Mouse (Mus musculus): Measurements from ENCODE around the gene Rhbdf1. TPM values are rescaled to one million over a fixed set of nuclear protein-coding genes. Genes with fewer than 3 reads are reported as not detected.

Rhbdf1 gene
- 21.3 and 23.8 TPM in 2 replicates for polyA plus RNA-seq (2015; fragmentation: Nextera tagmentation; extraction: Ambion mirVana)

DNA sequence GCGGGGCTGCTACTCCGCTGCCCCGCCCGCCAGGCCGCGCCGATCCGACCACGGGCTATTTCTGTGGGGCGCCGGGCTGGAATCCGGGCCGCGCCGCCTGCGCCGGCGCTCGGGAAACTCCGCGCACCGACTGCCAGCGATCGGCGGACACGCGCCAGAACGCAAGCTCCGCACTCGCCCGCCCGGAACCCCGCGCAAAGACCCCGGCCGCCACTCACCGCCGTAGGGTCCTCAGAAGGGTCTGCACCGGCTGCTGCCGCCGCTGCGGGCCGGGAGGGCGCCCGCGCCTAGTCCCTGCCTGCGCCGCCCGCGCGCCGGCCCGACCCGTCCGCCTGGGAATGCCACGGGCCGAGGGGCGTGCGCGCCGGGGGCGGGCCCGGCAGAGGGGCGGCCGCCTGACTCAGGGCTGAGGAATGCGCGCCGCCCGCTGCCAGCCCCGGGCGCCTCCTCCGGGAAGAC, at the start of gene Rhbdf1:
Gene Rhbdf1, minus strand, starts transcription at position 350 of the 459 bp plus-strand sequence.
- Histone ChIP-seq H3K4me1 (peaks cover 33% of the 10 kb centered on the region), H3K36me3 (replicated peaks) (no peaks in the 10 kb centered on the region), H3K4me3 (peak within 1 kb of the TSS; percentile 65), H3K9ac (peak within 1 kb of the TSS; percentile 62), H3K4me2 (peak within 1 kb of the TSS; percentile 98), H3K9me3 (no peaks in the 10 kb centered on the region), H3K27me3 (replicated peaks) (peaks cover 39% of the 10 kb centered on the region), H3K27ac (peak within 1 kb of the TSS; percentile 67)
- ATAC-seq (replicated peaks): 0 out of 2 replicates have a peak, but pooled peaks have one; percentile 7
- under 1% methylated on average over 55 of the region's 72 CpGs for WGBS

DNA sequence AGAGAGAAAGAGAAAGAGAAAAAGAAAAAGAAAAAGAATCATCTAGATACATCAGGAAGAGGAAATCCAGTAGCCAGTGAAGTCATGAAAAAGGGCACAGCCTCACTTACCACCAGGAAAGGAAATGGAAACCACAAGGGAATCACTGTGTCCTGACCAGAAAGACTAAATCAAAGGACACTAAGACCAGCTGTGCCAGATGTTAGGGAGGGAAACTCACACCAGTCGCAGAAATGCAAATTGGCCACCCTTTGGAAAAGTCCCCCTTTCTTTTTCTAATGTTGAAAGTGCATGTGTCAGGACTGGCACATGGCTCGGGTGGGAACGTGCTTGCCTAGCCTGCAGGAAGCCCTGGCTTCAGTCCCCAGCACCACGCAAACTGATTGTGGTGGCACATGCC, 49.1 kb upstream of the Rhbdf1 start:
- H3K27me3 ChIP-seq (replicated peaks): no peaks in the 10 kb centered on the region
- H3K36me3 ChIP-seq (replicated peaks): no peaks in the 10 kb centered on the region
- WGBS: 55% methylated on average over 4 of the region's 4 CpGs
- H3K4me2 ChIP-seq: no peak overlapping the region
- no peak overlapping the region for H3K9ac ChIP-seq
- H3K4me3 ChIP-seq: no peak overlapping the region
- ATAC-seq (replicated peaks): no peak
- H3K4me1 ChIP-seq: peaks cover 11% of the 10 kb centered on the region
- H3K27ac ChIP-seq: no peak overlapping the region
- no peaks in the 10 kb centered on the region for H3K9me3 ChIP-seq

DNA sequence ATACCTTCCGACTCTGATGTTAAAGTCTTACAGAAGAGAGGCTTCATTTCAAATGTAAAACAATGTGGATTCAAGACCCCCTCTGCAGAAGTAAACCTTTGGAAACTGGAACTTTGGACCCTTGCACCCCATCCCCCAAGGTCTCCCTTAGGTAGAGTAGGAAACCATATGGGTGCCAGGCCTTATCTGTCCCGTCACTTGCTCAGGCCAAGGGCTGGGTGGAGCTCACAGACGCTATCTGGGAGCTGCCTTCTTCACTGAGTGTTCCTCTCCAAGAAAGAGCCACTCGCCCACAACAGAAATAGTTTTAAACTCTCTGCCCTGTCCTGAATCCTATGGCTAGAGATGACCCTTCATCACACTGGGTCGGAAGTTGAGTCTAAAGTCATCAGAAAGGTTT, 46.9 kb upstream of the Rhbdf1 start:
- no peaks in the 10 kb centered on the region for H3K36me3 ChIP-seq (replicated peaks)
- ATAC-seq (replicated peaks): no peak
- H3K9me3 ChIP-seq: no peaks in the 10 kb centered on the region
- no peak overlapping the region for H3K4me2 ChIP-seq
- H3K27ac ChIP-seq: no peak overlapping the region
- no peak overlapping the region for H3K9ac ChIP-seq
- H3K4me3 ChIP-seq: no peak overlapping the region
- H3K4me1 ChIP-seq: peaks cover 14% of the 10 kb centered on the region
- 83% methylated on average over 5 of the region's 5 CpGs for WGBS
- H3K27me3 ChIP-seq (replicated peaks): no peaks in the 10 kb centered on the region

DNA sequence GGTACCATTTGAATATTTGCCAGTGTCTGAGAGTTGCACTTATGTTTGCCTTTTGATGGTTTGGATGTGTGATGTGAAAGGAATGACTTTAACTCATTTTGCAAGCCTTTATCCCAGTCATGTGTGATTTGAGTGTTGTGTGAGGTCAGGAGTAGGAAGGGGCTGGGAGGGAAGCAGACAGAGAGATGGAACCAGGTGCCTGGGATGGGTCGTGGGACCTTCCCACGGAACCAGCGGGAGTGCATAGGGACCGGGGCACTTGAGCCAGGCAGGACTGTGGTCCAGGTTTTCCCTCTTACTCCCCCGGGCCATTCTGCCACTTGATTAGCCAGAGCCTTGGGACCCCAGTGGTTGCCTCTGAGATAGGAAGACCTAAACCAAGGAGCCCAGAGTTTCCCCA, 45.9 kb upstream of the Rhbdf1 start:
- peak overlapping the region; percentile 53 for H3K4me3 ChIP-seq
- H3K36me3 ChIP-seq (replicated peaks): no peaks in the 10 kb centered on the region
- H3K27ac ChIP-seq: peak overlapping the region; percentile 93; the same call in 1 of the 2 replicates
- H3K9me3 ChIP-seq: no peaks in the 10 kb centered on the region
- 23% methylated on average over 5 of the region's 5 CpGs for WGBS
- peak overlapping the region; percentile 54 for H3K4me2 ChIP-seq
- ATAC-seq (replicated peaks): peak; percentile 62
- peaks cover 14% of the 10 kb centered on the region for H3K4me1 ChIP-seq
- no peaks in the 10 kb centered on the region for H3K27me3 ChIP-seq (replicated peaks)
- H3K9ac ChIP-seq: peak overlapping the region; percentile 42

DNA sequence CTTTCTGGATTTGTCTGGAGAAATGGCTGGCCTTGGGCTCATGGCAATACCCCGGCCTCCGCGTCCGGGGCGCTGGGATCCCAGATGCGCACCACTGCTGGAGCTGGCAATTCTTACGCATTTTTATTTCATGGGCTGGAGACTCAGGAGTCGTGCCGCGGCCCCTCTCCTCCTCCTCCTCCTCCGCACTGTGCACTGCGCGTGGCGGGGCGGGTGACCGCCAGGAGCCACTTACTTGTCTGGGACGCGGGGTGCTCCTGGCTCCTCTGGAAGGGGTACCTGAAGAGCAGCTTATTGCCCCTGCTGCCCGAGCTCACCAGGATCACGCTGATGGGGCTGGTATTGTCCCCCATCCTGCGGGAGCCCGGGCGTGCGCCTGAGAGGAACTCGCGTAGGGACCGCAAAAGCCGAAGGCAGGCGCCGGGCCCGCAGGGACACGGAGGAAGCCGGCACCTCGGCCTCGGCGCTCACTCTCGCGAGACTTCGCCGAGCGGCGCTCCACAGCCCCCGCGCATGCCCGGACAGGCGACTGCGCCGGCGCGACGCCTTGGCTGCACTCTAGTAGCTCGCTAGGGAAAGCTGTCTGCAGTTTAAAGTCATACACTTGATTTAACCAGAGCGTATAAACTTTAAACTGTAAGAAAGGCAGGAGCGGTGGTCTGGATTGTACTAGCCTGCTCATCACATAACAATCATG, 45.2 kb upstream of the Rhbdf1 start, which contains the start of gene Nprl3:
Gene Nprl3, minus strand, starts transcription at position 520 of the 697 bp plus-strand sequence.
- peak within 1 kb of the TSS; percentile 93 for H3K27ac ChIP-seq
- H3K9ac ChIP-seq: peak within 1 kb of the TSS; percentile 79
- ATAC-seq (replicated peaks): peak; percentile 99
- peak within 1 kb of the TSS; percentile 53 for H3K4me3 ChIP-seq
- no peaks in the 10 kb centered on the region for H3K9me3 ChIP-seq
- H3K4me2 ChIP-seq: peak within 1 kb of the TSS; percentile 54
- under 1% methylated on average over 49 of the region's 54 CpGs for WGBS
- peaks cover 14% of the 10 kb centered on the region for H3K4me1 ChIP-seq
- no peaks in the 10 kb centered on the region for H3K36me3 ChIP-seq (replicated peaks)
- H3K27me3 ChIP-seq (replicated peaks): no peaks in the 10 kb centered on the region

DNA sequence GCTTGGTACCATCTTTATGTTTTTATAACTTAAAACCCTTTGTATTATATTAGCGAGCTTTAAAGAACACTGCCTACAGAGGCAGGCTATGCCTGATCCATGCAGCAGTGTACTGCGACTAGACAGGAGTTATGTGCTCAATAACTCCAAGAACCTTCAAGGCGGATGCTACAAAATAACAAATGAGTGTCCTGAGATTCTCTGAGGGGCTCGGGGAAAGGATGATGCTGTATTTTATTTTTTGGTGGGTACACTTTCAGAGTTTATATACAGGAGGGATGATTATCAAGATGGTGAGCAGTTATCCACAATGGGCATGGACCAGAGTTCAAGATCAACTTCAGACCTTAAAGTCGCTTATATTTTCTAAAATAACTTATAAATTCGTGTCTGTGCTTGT, 44.7 kb upstream of the Rhbdf1 start:
- peak overlapping the region; percentile 93 for H3K27ac ChIP-seq
- peaks cover 14% of the 10 kb centered on the region for H3K4me1 ChIP-seq
- WGBS: 28% methylated on average over 6 of the region's 6 CpGs
- ATAC-seq (replicated peaks): 0 out of 2 replicates have a peak, but pooled peaks have one; percentile 0
- no peaks in the 10 kb centered on the region for H3K36me3 ChIP-seq (replicated peaks)
- H3K9ac ChIP-seq: peak overlapping the region; percentile 79
- H3K4me2 ChIP-seq: peak overlapping the region; percentile 54
- H3K27me3 ChIP-seq (replicated peaks): no peaks in the 10 kb centered on the region
- no peaks in the 10 kb centered on the region for H3K9me3 ChIP-seq
- H3K4me3 ChIP-seq: peak overlapping the region; percentile 53

DNA sequence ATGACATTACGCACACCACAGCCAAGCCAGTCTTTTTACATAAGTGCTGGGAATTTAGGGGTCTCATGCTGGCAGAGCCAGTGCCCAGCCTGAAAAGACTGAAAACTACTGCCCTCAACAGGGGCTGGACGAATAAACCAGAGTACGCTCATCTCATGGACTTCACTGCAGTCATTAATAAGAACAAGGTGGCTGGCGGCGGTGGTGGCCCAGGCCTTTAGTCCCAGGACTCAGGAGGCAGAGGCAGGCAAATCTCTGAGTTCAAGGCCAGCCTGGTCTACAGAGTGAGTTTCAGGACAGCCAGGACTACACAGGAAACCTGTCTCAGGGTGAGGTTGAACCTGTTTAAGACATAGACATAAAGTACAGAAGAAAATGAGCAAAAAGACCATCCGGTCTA, 44.1 kb upstream of the Rhbdf1 start:
- no peaks in the 10 kb centered on the region for H3K27me3 ChIP-seq (replicated peaks)
- H3K9ac ChIP-seq: no peak overlapping the region
- no peaks in the 10 kb centered on the region for H3K9me3 ChIP-seq
- no peak overlapping the region for H3K27ac ChIP-seq
- no peaks in the 10 kb centered on the region for H3K36me3 ChIP-seq (replicated peaks)
- peaks cover 14% of the 10 kb centered on the region for H3K4me1 ChIP-seq
- no peak overlapping the region for H3K4me3 ChIP-seq
- no peak for ATAC-seq (replicated peaks)
- no peak overlapping the region for H3K4me2 ChIP-seq
- WGBS: 93% methylated on average over 6 of the region's 6 CpGs

DNA sequence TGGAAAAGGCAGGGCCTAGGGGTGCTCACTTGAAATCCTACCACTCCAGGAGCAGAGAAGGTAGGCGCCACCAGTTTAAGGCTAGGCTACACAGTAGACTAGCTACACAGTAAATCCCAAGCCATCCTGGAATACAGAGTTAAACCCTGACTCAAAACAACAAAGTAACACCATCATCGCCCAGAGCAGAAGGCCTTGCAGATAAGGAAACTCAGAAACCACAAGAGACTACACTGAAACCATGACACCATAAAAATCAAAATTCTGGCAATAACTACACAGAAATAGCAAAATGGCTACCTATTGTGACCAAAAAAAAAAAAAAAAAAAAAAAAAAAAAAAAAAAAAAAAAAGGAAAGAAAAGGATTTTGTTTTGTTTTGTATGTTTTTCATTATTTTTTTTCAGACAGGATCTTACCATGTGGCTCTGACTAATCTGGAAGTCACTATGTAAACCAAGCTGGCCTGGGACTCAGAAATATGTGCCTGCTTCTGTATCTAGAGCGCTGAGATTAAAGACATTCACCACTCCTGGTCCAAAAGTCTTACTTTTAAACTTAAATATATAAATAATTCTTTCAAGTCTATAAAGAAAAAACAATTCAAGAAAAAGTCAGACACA, 43.1 kb upstream of the Rhbdf1 start:
- no peak overlapping the region for H3K27ac ChIP-seq
- H3K27me3 ChIP-seq (replicated peaks): no peaks in the 10 kb centered on the region
- ATAC-seq (replicated peaks): no peak
- no peak overlapping the region for H3K9ac ChIP-seq
- no peaks in the 10 kb centered on the region for H3K36me3 ChIP-seq (replicated peaks)
- peaks cover 14% of the 10 kb centered on the region for H3K4me1 ChIP-seq
- no peak overlapping the region for H3K4me3 ChIP-seq
- no peak overlapping the region for H3K4me2 ChIP-seq
- H3K9me3 ChIP-seq: no peaks in the 10 kb centered on the region
- 93% methylated on average over 3 of the region's 3 CpGs for WGBS

DNA sequence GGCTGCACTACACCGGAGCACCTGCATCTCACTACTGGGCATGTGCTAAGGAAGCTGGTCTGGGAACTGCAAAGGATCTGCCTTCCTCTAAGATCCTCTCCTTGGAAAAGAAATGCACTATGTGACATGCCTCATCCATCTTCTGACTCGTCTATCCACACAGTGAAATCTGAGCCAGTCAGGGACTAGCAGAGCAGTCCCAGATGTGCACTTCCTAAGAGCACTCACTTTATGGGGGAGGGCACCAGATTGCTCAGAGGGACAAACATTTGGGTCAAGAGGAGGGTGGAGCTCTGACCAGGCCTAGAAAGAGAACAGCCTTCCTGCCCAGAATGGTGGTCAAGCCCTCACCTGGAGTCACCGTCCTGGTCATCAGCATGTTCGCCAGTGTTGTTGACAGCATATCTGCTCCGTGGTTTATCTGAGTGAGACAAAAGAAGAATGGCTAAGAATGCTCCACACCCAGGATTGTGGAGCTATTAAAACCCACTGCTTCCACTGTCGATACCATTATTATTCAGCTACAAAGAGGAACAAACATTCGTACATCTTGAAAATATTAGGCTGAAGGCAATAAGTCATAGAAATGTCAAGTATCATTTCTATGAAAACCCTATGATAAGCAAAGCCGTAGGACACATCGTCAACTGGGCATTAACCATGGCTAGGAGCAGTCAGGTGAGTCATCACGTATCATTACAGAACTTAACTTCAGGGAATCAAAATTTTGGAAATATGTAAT, 40.7 kb upstream of the Rhbdf1 start:
- H3K27me3 ChIP-seq (replicated peaks): no peaks in the 10 kb centered on the region
- ATAC-seq (replicated peaks): no peak
- H3K27ac ChIP-seq: no peak overlapping the region
- H3K36me3 ChIP-seq (replicated peaks): no peaks in the 10 kb centered on the region
- 90% methylated on average over 10 of the region's 10 CpGs for WGBS
- no peak overlapping the region for H3K4me3 ChIP-seq
- no peaks in the 10 kb centered on the region for H3K9me3 ChIP-seq
- H3K9ac ChIP-seq: no peak overlapping the region
- H3K4me1 ChIP-seq: peaks cover 9% of the 10 kb centered on the region
- no peak overlapping the region for H3K4me2 ChIP-seq

DNA sequence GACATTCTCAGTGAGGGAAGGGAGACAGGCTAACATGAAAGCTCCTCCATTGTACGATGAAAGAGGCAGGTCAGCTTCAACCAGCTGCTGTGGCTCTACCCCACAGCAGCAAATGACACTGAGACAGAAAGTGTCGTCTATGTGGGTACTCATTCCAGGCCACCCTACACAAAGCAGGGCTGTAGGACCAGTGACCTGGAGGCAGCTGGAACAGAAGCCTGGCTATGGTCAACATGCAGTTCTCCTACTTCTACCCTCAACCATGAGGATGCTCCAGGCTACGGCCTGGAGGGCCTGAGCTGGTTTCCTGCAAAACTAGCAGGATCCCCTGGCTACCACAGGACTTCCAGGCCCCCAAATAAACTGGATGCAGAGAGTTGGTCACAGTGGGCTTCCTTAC, 34.5 kb upstream of the Rhbdf1 start:
- no peaks in the 10 kb centered on the region for H3K4me1 ChIP-seq
- no peak overlapping the region for H3K4me3 ChIP-seq
- no peak overlapping the region for H3K4me2 ChIP-seq
- no peak overlapping the region for H3K27ac ChIP-seq
- H3K36me3 ChIP-seq (replicated peaks): no peaks in the 10 kb centered on the region; the same call in 1 of the 2 replicates
- no peaks in the 10 kb centered on the region for H3K9me3 ChIP-seq
- 93% methylated on average over 3 of the region's 3 CpGs for WGBS
- no peak for ATAC-seq (replicated peaks)
- H3K9ac ChIP-seq: no peak overlapping the region
- no peaks in the 10 kb centered on the region for H3K27me3 ChIP-seq (replicated peaks)

DNA sequence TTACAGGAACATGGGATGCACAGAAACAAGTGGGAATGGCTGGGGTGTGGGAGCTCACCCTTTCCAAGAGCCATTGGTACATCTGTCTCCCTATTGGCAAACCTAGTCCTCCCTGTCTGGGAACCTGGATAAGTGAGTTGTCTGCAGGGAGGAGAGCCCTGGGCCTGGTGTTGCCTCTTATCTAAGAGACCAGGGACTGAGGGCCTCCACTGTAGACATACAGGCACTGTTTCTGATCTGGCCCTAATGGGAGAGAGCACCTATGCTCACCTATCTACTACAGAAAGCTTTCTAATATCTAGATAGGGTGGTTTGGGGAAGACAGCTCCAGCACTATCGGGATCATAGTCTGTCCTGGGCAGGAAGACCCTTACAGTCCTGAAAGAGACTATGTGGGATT, 34.0 kb upstream of the Rhbdf1 start:
- ATAC-seq (replicated peaks): no peak
- H3K36me3 ChIP-seq (replicated peaks): no peaks in the 10 kb centered on the region; the same call in 1 of the 2 replicates
- 95% methylated on average over 1 of the region's 1 CpGs for WGBS
- H3K4me2 ChIP-seq: no peak overlapping the region
- no peak overlapping the region for H3K4me3 ChIP-seq
- H3K27ac ChIP-seq: no peak overlapping the region
- no peak overlapping the region for H3K9ac ChIP-seq
- no peaks in the 10 kb centered on the region for H3K9me3 ChIP-seq
- H3K27me3 ChIP-seq (replicated peaks): no peaks in the 10 kb centered on the region
- H3K4me1 ChIP-seq: no peaks in the 10 kb centered on the region

DNA sequence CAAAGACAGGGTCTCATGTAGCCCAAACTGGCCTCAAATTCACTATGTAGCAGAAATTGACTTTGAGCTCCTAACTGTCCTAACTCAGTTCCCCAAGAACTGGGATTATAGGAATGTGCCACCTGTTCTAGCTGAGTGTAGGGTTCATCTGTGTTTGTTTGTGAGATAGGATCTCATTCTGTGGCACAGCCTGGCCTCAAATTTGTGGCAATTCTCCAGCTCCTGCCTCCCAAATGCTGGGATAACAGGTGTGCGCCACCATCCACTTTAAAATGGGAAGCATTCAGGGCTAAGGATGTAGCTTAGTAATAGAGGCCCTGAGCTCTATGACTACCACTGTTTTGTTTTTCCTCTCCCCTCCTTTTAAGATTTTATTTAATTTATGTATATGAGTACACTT, 31.0 kb upstream of the Rhbdf1 start:
- no peak for ATAC-seq (replicated peaks)
- H3K4me2 ChIP-seq: no peak overlapping the region
- H3K9me3 ChIP-seq: no peaks in the 10 kb centered on the region
- no peak overlapping the region for H3K27ac ChIP-seq
- no peak overlapping the region for H3K9ac ChIP-seq
- H3K4me1 ChIP-seq: no peaks in the 10 kb centered on the region
- no peak overlapping the region for H3K4me3 ChIP-seq
- H3K36me3 ChIP-seq (replicated peaks): peaks cover 3% of the 10 kb centered on the region; the same call in 1 of the 2 replicates
- no peaks in the 10 kb centered on the region for H3K27me3 ChIP-seq (replicated peaks)
- 92% methylated on average over 1 of the region's 1 CpGs for WGBS
